Mouse (Mus musculus) stomach, embryonic 16.5 days (tissue): ENCODE results near the gene Ptgir. TPM values are rescaled to one million over a fixed set of nuclear protein-coding genes. Genes with fewer than 3 reads are reported as not detected.

Source experiments
- ATAC-seq: fragments of 200-750 bp; cut with Nextera tagmentation; 2 replicates; pipeline ENCODE4 v1.8.0; 2017; ENCODE audit warnings: moderate number of reproducible peaks, moderate TSS enrichment; ENCODE audit not compliant: insufficient read depth, low FRiP score
- H3K27ac ChIP-seq: fragments of 300-500 bp; sonication (generic); 2 replicates; pipeline ENCODE4 v1.5.1; 2014; ENCODE audit warnings: low read length
- H3K27me3 ChIP-seq: fragments of 300-500 bp; sonication (generic); 2 replicates; pipeline ENCODE4 v1.6.1; 2014; ENCODE audit warnings: low read length, control low read depth, mixed read lengths; ENCODE audit not compliant: control insufficient read depth, insufficient read depth
- H3K36me3 ChIP-seq: fragments of 300-500 bp; sonication (generic); 2 replicates; pipeline ENCODE4 v1.6.1; 2014; ENCODE audit warnings: low read length; ENCODE audit not compliant: control insufficient read depth, insufficient read depth
- H3K4me1 ChIP-seq: fragments of 300-500 bp; sonication (generic); 2 replicates; pipeline ENCODE4 v1.6.1; 2014; ENCODE audit warnings: low read length, control low read depth, mixed read lengths; ENCODE audit not compliant: control insufficient read depth, insufficient read depth
- H3K4me2 ChIP-seq: fragments of 300-500 bp; sonication (generic); 2 replicates; pipeline ENCODE4 v1.6.1; 2014; ENCODE audit warnings: low read depth, low read length, mixed read lengths
- H3K4me3 ChIP-seq: fragments of 300-500 bp; sonication (generic); replicated peaks from 2 replicates; pipeline ENCODE4 v1.5.1; 2014; ENCODE audit warnings: mild to moderate bottlenecking, low read length
- H3K9ac ChIP-seq: fragments of 300-500 bp; sonication (generic); 2 replicates; pipeline ENCODE4 v1.6.1; 2014; ENCODE audit warnings: low read length
- H3K9me3 ChIP-seq: fragments of 300-500 bp; sonication (generic); replicated peaks from 2 replicates; pipeline ENCODE4 v1.6.1; 2016; ENCODE audit warnings: low read length, control low read depth; ENCODE audit not compliant: control insufficient read depth
- WGBS: fragments of 180-500 bp; shearing (Covaris S2); extraction: QIAGEN DNeasy Blood & Tissue Kit; methylation state at CpG from one replicate; pipeline ENCODE4 v1.1.7; 2014; 5-methylcytosine and 5-hydroxymethylcytosine counted together
- polyA plus RNA-seq: library from polyadenylated mRNA; unstranded; fragments of >200 nt; fragmentation: Nextera tagmentation; extraction: Ambion mirVana; gene quantifications from 2 replicates; pipeline ENCODE4 v1.2.1, GENCODE M21; 2015

Gene Ptgir
- polyA plus RNA-seq, result 3.0 and 3.2 TPM in 2 replicates

DNA sequence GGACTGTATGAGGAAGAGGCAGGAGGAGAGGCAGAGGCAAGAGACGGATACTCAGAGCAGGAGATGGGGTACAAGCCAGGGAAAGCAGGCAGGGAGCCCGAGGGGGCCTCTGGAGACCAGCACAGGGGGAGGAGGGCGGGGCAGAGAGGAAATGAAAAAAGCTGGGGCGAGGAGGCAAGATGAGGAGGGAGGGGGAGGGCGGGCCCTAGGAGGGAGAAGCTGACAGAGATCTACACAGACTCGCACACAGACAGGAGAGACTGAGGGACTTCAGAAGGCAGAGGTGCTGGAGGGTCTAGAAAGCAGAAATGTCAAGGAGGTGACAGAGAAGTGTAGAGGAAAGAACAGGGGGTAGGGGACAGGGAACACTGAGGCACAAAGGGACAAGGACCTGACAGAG, at the start of gene Ptgir:
Ptgir (plus strand) TSS at position 210 of the 400 bp plus-strand sequence.
- Histone ChIP-seq H3K4me3 (no peak within 1 kb of the TSS), H3K4me2 (0 out of 2 replicates have a peak within 1 kb of the TSS, but pooled peaks have one; percentile 23), H3K9me3 (no peaks in the 10 kb centered on the region), H3K9ac (peak within 1 kb of the TSS; percentile 17; the same call in 1 of the 2 replicates), H3K27me3 (no peaks in the 10 kb centered on the region), H3K27ac (peak within 1 kb of the TSS; percentile 26), H3K36me3 (no peaks in the 10 kb centered on the region), H3K4me1 (peaks cover 44% of the 10 kb centered on the region)
- ATAC-seq, result peak; percentile 16; the same call in 1 of the 2 replicates
- WGBS, result 12% methylated on average over 6 of the region's 6 CpGs

DNA sequence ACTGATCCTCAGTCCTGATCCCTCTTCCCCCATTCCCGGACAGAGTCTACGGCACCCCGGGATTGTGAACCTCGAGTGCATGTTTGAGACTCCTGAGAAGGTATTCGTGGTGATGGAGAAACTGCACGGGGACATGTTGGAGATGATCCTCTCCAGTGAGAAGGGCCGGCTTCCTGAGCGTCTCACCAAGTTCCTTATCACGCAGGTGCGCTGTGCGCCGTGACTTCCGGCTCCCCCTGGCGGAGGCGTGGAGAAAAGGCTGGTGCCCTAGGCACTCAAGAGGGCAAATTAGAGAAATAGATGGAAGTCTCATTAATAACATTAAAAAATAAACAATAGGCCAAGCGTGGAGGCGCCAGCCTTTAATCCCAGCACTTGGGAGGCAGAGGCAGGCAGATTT, 48.0 kb upstream of the Ptgir start:
- H3K4me1 ChIP-seq, result peaks cover 6% of the 10 kb centered on the region; the same call in 1 of the 2 replicates
- H3K9ac ChIP-seq, result no peak overlapping the region
- no peaks in the 10 kb centered on the region for H3K9me3 ChIP-seq
- ATAC-seq, result no peak
- no peaks in the 10 kb centered on the region for H3K27me3 ChIP-seq
- H3K4me2 ChIP-seq, result no peak overlapping the region
- WGBS, result 26% methylated on average over 17 of the region's 17 CpGs
- peaks cover 20% of the 10 kb centered on the region for H3K36me3 ChIP-seq
- no peak overlapping the region for H3K27ac ChIP-seq
- H3K4me3 ChIP-seq, result no peak overlapping the region

DNA sequence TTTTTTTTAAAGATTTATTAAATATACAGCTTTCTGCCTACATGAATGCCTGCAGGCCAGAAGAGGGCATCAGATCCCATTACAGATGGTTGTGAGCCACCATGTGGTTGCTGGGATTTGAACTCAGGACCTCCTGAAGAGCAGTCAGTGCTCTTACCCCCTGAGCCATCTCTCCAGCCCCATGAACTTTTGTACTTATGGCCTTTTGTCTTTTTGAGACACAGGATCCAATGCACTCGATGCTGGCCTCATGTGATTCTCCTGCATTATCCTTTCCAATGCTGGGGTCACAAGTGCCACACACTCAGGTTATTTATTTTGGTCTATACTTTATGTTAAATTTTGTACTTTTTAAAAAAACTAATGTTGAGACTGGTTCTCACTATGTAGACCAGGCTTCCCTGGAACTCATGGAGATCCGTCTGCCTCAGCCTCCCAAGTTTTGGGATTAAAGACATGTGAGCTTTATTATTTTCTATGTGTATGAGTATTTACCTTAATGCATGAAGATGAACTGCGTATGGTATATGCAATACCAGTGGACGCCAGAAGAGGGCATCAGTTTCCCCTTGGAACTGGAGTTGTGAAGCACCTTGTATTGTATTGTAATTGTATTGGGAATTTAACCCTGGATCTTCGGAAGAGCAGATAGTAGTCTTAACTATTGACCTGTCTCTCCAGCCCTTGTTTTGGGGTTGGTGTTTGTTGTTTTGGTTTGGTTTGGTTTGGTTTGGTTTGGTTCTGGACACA, 46.2 kb upstream of the Ptgir start:
- ATAC-seq, result no peak
- Histone ChIP-seq H3K27me3 (no peaks in the 10 kb centered on the region), H3K36me3 (peaks cover 22% of the 10 kb centered on the region), H3K4me2 (no peak overlapping the region), H3K4me1 (no peaks in the 10 kb centered on the region), H3K9ac (no peak overlapping the region), H3K4me3 (no peak overlapping the region), H3K27ac (no peak overlapping the region), H3K9me3 (no peaks in the 10 kb centered on the region)
- WGBS, result 33% methylated on average over 5 of the region's 5 CpGs

DNA sequence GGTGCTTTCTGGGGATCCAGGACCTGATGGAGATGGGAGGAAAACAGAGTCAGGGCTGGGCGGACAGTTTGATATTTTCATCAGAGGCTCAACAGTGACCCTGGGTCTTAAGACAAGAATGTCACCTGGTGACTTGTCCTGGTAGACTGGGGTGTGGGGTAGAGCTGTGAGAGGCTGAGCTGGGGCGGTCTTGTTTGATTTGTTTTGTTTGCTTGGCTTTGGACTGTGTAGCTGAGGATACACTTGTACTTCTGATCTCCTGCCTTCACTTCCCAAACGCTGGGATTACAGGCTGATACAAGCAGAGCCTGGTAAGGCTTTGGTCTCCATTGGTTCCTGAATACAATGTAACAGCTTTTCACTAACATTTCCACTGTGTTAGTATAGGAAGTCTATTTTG, 38.8 kb upstream of the Ptgir start:
- WGBS, result 73% methylated on average over 3 of the region's 3 CpGs
- H3K27ac ChIP-seq, result no peak overlapping the region
- no peak overlapping the region for H3K4me2 ChIP-seq
- H3K9me3 ChIP-seq, result no peaks in the 10 kb centered on the region
- H3K27me3 ChIP-seq, result no peaks in the 10 kb centered on the region
- no peak overlapping the region for H3K9ac ChIP-seq
- no peak overlapping the region for H3K4me3 ChIP-seq
- no peak for ATAC-seq
- H3K36me3 ChIP-seq, result peaks cover 12% of the 10 kb centered on the region
- H3K4me1 ChIP-seq, result no peaks in the 10 kb centered on the region

DNA sequence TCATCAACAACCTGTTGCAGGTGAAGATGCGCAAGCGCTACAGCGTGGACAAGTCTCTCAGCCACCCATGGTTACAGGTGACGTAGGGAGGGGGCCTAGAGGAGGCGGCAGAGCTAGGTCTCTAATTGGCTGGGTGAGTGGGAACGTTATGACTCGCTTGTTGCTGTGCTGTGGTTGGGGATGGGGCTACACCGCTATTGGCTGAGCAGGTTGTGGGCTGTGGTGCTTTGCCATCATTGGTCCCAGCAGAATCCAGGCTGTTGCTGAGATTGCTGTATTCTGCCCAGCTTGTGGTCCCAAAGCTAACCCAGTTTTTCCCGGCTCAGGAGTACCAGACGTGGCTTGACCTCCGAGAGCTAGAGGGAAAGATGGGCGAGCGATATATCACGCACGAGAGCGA, 36.8 kb upstream of the Ptgir start:
- Histone ChIP-seq H3K36me3 (peaks cover 5% of the 10 kb centered on the region), H3K4me3 (peak overlapping the region; percentile 6; the same call in 1 of the 2 replicates), H3K4me1 (peaks cover 6% of the 10 kb centered on the region; the same call in 1 of the 2 replicates), H3K27me3 (no peaks in the 10 kb centered on the region), H3K27ac (no peak overlapping the region), H3K4me2 (peak overlapping the region; percentile 31; the same call in 1 of the 2 replicates), H3K9me3 (no peaks in the 10 kb centered on the region), H3K9ac (no peak overlapping the region)
- peak; percentile 91 for ATAC-seq
- WGBS, result 34% methylated on average over 16 of the region's 16 CpGs

DNA sequence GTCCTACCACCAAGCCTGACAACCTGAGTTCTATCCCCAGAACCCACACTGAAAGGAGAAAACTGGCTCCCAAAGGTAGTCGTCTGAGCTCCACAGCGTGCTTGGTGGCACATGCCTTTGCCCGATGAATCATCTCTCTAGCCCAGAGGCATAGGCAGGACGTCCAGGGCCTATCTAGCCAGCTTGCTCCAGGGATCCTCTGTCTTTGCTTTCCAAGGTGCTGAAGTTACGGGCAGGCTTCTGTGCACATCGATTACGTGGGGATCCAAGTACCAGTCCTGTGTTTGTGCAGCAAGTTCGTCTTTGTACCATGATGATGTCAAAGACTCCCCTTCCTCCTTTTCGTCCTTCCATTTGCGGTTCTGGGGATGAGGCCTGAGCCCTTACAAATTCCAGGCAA, 34.7 kb upstream of the Ptgir start:
- 77% methylated on average over 10 of the region's 10 CpGs for WGBS
- Histone ChIP-seq H3K27ac (no peak overlapping the region), H3K4me2 (no peak overlapping the region), H3K4me3 (no peak overlapping the region), H3K4me1 (peaks cover 8% of the 10 kb centered on the region; the same call in 1 of the 2 replicates), H3K36me3 (no peaks in the 10 kb centered on the region), H3K9ac (no peak overlapping the region), H3K27me3 (no peaks in the 10 kb centered on the region), H3K9me3 (no peaks in the 10 kb centered on the region)
- ATAC-seq, result no peak

DNA sequence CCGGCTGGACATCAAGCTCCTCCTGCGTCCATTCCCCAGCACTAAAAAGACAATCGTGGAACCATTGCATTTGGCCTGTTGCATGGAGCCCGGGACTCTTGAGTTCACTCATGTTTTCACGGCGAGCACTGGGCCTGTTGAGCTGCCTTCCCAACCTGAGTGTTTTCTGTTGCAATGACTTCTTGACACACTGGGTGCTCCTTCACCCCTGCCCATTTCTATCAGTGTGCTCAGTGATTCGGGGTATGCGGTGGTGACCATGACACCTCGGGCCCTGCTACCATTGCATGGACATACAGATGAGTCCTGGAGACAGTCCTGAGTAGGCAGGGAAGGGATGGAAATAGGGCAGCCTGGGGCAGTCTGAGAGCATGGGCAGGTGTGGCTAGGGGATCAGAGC, 33.8 kb upstream of the Ptgir start:
- Histone ChIP-seq H3K9ac (no peak overlapping the region), H3K4me2 (no peak overlapping the region), H3K9me3 (no peaks in the 10 kb centered on the region), H3K27me3 (no peaks in the 10 kb centered on the region), H3K36me3 (no peaks in the 10 kb centered on the region), H3K4me1 (peaks cover 14% of the 10 kb centered on the region; the same call in 1 of the 2 replicates), H3K27ac (no peak overlapping the region), H3K4me3 (no peak overlapping the region)
- WGBS, result 90% methylated on average over 9 of the region's 9 CpGs
- no peak for ATAC-seq

DNA sequence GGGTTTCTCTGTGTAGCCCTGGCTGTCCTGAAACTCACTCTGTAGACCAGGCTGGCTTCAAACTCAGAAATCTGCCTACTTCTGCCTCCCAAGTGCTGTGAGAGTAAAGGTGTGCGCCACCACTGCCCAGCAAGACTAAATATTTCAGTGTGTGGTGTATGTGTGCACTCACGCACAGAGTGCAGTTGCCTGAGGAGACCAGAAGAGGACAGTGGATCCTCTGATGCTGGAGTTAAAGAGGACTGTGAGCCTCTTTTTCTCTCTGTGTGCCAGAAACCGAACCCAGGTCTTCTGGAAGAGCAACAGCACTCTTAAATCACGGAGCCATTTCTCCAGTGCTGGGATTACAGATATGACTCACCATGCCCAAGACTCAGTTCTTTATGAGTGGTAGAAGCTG, 32.9 kb upstream of the Ptgir start:
- H3K27ac ChIP-seq, result no peak overlapping the region
- no peak for ATAC-seq
- H3K4me3 ChIP-seq, result no peak overlapping the region
- H3K27me3 ChIP-seq, result no peaks in the 10 kb centered on the region
- WGBS, result 90% methylated on average over 4 of the region's 4 CpGs
- H3K9me3 ChIP-seq, result no peaks in the 10 kb centered on the region
- H3K4me2 ChIP-seq, result no peak overlapping the region
- no peak overlapping the region for H3K9ac ChIP-seq
- peaks cover 14% of the 10 kb centered on the region; the same call in 1 of the 2 replicates for H3K4me1 ChIP-seq
- H3K36me3 ChIP-seq, result no peaks in the 10 kb centered on the region

DNA sequence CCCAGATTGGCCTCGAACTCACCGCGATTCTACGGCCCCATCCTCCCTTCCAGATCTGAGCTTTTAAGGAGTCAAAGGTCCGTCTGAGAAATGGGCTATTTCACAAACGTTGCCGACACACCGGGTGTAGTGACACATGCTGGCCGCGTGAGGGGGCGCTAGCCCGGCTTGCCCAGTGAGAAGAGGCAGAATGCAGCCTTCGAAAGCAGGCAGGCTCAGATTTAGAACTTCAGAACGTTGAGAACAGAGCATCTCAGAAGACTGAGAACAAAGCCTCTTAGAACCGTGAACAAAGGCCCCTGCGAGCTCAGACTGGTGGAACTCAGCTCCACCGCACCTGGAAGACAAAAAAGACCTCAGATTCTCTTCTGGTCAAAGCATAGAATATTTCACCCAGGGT, 32.1 kb upstream of the Ptgir start:
- WGBS, result 3% methylated on average over 17 of the region's 17 CpGs
- H3K36me3 ChIP-seq, result no peaks in the 10 kb centered on the region
- no peaks in the 10 kb centered on the region for H3K9me3 ChIP-seq
- ATAC-seq, result no peak
- peaks cover 14% of the 10 kb centered on the region; the same call in 1 of the 2 replicates for H3K4me1 ChIP-seq
- H3K27me3 ChIP-seq, result no peaks in the 10 kb centered on the region
- peak overlapping the region; percentile 58 for H3K4me2 ChIP-seq
- H3K9ac ChIP-seq, result peak overlapping the region; percentile 67
- H3K27ac ChIP-seq, result peak overlapping the region; percentile 95
- H3K4me3 ChIP-seq, result peak overlapping the region; percentile 45
